Mouse (Mus musculus) megakaryocyte-erythroid progenitor cell, adult 5-6 weeks (primary cell): ENCODE data around the gene Akap9. TPM values are rescaled to one million over a fixed set of nuclear protein-coding genes. Genes with fewer than 3 reads are reported as not detected.
"Not testable (repeated sequence)": the region's sequence is repeated elsewhere in the genome, so short reads cannot be mapped to it uniquely, and the experiment has no call there.

Source experiments
- ATAC-seq: replicated peaks from 2 replicates; pipeline ENCODE4 v1.8.0; 2016; ENCODE audit warnings: mild to moderate bottlenecking, inconsistent platforms; ENCODE audit not compliant: severe bottlenecking, poor library complexity, low FRiP score, low TSS enrichment
- total RNA-seq, 2 experiments: library from RNA; stranded (forward) in 1 of 2; stranded (reverse) in 1 of 2; fragments of 200-1000, 215-1000 nt in 1 of 2; fragments of >200 nt in 1 of 2; fragmentation: Nextera tagmentation in 1 of 2; gene quantifications; 2 replicates each; pipeline ENCODE4 v1.2.3; 2014 to 2017

Akap9 gene
- total RNA-seq, 2 experiments from 2014 or later: 52.3 to 59.7 TPM

DNA sequence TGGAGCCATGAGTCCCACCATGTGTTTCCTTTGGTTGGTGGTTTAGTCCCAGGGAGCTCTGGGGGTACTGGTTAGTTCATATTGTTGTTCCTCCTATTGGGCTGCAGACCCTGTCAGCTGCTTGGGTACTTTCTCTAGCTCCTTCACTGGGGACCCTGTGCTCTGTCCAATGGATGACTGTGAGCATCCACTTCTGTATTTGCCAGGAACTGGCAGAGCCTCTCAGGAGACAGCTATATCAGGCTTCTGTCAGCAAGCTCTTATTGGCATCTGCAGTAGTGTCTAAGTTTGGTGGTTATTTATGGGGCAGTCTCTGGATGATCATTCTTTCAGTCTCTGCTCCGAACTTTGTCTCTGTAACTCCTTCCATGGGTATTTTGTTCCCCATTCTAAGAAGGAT lies 98.5 kb downstream of the Akap9 start:
- ATAC-seq: not testable (repeated sequence)

- ATAC-seq: no peak
These were observed 100.8 kb downstream of the Akap9 start for GRCm38 (mm10) chr5:4028486-4029173.

DNA sequence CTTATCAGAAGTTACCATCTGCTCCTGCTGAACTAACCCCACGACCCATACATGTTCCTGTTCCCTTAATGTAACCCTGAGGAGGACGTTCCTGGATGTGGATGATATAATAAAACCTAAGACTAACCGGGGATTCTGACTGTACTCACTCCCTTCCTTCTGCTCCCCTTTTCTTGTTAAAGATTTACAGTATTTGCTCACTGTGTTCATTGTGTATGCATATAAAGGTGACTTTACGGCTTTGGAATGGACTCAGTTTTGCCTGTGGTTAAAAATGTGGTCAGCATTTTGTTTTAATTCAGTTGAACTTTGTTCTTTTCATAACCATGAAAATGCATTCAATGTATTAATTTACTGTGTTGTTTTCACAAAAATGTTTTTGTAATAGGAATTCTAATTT lies 104.0 kb downstream of the Akap9 start:
- no peak for ATAC-seq

GRCm38 (mm10) chr5:4036686-4037085 lies 108.8 kb downstream of the Akap9 start:
- no peak for ATAC-seq

- ATAC-seq: no peak
These were observed 111.5 kb downstream of the Akap9 start for GRCm38 (mm10) chr5:4039351-4039750.

GRCm38 (mm10) chr5:4040372-4040771 lies 112.5 kb downstream of the Akap9 start:
- ATAC-seq: peak; percentile 91

- no peak for ATAC-seq
These were observed 113.1 kb downstream of the Akap9 start for GRCm38 (mm10) chr5:4040922-4041321.

GRCm38 (mm10) chr5:4060313-4060712 lies 132.5 kb downstream of the Akap9 start:
- no peak for ATAC-seq

DNA sequence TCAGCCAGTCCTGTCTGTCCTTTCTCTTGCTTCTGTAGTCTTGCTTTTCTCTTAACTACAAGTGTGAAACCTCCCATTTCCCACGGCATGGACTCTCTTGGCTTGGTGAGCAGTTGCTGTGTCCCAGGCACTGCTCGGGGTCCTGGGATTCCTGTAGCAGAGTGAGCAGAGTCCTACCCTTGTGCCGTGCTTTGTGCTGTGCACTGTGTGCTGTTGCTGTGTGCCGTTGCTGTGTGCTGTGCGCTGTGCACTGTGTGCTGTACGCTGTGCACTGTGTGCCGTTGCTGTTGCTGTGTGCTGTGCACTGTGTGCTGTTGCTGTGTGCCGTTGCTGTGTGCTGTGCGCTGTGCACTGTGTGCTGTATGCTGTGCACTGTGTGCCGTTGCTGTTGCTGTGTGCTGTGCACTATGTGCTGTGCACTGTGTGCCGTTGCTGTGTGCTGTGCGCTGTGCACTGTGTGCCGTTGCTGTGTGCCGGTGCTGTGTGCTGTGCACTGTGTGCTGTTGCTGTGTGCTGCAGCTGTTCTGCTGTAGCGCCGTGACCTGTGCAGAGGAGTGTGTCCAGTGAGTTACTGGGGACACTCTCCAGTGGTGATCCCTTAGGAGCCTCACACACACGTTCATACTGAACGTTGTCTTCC lies 138.7 kb downstream of the Akap9 start:
- ATAC-seq: no peak

DNA sequence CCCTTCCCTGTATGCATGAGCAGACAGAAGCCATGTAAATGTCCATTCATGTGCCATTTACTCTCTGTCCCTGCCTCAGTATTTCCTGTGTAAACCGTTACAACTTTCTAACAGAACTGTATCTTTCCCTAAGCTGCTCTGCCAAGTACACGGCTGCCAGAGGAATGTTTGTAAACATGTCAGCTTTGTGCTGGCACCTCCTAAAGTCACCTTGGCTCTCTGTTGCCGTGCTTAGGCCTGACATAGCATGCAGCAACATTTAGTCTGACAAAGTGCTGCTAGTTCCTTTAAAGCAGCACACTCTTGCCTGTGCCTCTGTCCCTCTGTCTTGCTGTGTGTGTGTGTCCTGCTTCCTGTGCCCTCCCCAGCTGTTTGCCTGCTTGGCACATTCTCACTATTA lies 139.3 kb downstream of the Akap9 start:
- no peak for ATAC-seq

DNA sequence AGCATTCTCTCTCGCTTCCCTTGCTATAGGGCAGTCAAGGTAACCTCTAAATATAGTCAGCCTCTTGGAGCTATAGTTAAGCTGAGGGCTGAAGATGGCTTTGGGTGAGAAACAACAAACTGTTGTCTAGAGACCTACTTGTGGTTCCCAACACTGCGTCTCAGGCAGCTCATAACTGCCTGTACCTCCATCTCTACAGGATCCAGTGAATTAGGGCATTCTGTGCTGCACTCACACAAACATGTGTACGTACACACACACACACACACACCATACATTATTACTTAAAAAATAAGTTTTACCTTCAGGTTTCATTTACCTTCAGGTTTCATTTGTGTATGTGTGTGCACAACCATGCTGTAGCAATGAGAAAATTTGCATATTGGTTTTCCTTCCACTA lies 151.2 kb downstream of the Akap9 start:
- no peak for ATAC-seq

DNA sequence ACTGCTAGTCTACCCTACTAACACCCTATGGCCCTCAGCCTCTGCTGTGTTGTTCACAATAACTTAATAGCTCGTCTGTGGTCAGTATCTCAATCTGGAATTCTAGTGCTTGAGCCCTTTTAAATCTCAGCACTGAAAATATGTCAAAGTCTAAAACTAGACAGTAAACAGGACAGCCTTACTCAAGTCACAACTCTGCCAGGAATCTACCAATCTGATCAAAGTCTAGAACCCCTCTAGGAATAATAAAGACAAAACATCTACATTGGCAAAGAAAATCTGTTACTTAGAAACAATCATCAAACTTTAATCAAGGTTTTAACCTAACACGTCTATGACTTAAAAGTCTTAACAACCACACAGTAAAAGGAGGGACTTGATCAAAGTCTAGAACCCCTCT lies 153.0 kb downstream of the Akap9 start:
- ATAC-seq: no peak

- ATAC-seq: no peak
These were observed 153.7 kb downstream of the Akap9 start for GRCm38 (mm10) chr5:4081513-4081912.

GRCm38 (mm10) chr5:4084948-4085347 lies 157.1 kb downstream of the Akap9 start:
- ATAC-seq: no peak

DNA sequence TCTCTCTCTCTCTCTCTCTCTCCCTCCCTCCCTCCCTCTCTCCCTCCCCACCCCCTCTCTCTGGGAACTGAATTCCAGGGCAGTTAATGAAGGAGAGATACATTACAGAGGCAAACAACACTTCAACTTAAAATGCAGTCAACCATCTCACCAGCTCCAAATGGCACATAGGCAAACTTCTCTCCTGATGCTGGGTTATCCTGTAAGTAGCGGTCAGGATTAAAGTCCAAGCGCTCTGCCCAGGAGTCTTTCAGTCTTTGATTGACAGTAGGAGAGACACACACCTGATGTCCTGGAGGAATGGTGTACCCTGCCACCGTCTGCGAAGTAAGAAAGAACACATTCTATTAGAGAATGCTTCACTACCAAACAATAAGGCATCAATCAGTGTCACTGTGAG lies 158.5 kb downstream of the Akap9 start:
- no peak for ATAC-seq

- no peak for ATAC-seq
These were observed 160.3 kb downstream of the Akap9 start for GRCm38 (mm10) chr5:4088190-4088589.

GRCm38 (mm10) chr5:4094471-4094870 lies 166.6 kb downstream of the Akap9 start:
- no peak for ATAC-seq

DNA sequence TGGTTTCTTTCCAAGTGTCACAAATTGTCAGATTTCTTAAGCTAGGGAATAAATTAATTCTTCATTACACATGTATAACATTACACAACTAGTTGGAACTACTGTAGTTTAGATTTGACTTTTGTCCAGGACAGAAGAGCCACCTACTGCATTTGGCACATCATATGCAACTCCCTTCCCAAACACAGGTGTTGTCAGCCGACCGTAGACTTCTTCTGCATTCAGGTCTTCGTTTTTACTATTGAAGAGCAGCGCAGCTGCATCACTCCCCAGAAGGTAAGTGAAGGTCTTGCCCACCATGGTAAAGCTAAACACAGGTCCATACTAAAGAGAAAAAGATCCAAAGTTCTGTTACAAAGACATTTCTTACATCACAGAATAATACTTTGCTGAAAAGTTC lies 173.2 kb downstream of the Akap9 start:
- ATAC-seq: no peak

- ATAC-seq: no peak
These were observed 173.9 kb downstream of the Akap9 start for GRCm38 (mm10) chr5:4101770-4102169.

DNA sequence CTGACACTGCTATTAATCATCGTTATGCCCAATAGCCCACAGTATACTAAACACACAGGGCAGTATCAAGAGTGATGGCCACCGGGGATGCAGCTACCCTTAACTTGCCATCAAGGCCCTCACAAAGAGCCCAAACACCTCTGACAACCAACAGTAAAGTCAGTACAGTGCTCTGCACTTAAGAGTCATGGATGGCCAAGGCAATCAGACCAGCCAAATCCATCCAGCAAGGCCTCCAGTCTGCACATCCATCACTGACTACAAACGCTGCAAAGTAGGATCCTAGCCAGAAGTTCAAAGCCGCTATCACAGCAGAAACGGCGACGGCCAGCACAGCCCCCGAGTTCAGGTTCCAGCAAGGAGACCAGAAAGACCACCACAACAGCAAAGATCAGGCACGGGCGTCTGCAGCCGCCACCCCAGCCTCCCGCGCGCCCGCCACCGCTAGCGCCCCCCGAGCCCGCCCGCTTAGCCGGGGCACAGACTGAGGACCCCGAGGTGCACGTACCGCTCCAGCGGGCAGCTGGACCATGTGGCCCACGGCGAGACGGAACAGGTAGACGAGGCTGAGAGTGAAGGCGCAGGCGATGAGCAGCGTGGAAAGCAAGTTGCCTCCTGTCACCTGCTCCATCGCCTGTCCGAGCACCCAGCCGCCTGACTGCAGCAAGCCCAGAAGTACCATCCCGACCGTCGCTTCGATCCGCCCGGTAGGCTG lies 175.9 kb downstream of the Akap9 start:
- peak; percentile 22; the same call in 1 of the 2 replicates for ATAC-seq
